Mouse (Mus musculus) liver, adult 2 months (tissue): ENCODE results near the gene Slc16a9. TPM values are rescaled to one million over a fixed set of nuclear protein-coding genes. Genes with fewer than 3 reads are reported as not detected.

ENCODE experiments used
- DNase-seq: peaks from one replicate; pipeline ENCODE4 v3.0.0-alpha.2; 2011; ENCODE audit warnings: low read depth, low spot score; ENCODE audit errors: extremely low read depth
- H3K27ac ChIP-seq: fragments of 200-500 bp; replicated peaks from 2 replicates; pipeline ENCODE4 v1.5.1; 2012; ENCODE audit warnings: low read depth, mild to moderate bottlenecking, control low read depth, inconsistent platforms, low read length; ENCODE audit not compliant: insufficient read depth
- H3K27me3 ChIP-seq: fragments of 200-500 bp; 2 replicates; pipeline ENCODE4 v1.6.1; 2012; ENCODE audit warnings: mild to moderate bottlenecking, moderate library complexity, low read length, inconsistent platforms; ENCODE audit not compliant: control insufficient read depth, insufficient read depth
- H3K36me3 ChIP-seq: fragments of 200-500 bp; 2 replicates; pipeline ENCODE4 v1.6.1; 2012; ENCODE audit warnings: low read length, inconsistent platforms; ENCODE audit not compliant: control insufficient read depth, insufficient read depth
- H3K4me1 ChIP-seq: fragments of 200-500 bp; 2 replicates; pipeline ENCODE4 v1.6.1; 2011; ENCODE audit warnings: low read length; ENCODE audit not compliant: control insufficient read depth, insufficient read depth
- H3K4me3 ChIP-seq: fragments of 200-500 bp; 2 replicates; pipeline ENCODE4 v1.5.1; 2011; ENCODE audit warnings: low read depth, mild to moderate bottlenecking, control low read depth, low read length, moderate library complexity; ENCODE audit not compliant: insufficient read depth
- H3K79me2 ChIP-seq: fragments of 200-500 bp; 2 replicates; pipeline ENCODE4 v1.6.1; 2012; ENCODE audit warnings: inconsistent platforms, mild to moderate bottlenecking, low read length, moderate library complexity; ENCODE audit not compliant: control insufficient read depth, insufficient read depth
- H3K9ac ChIP-seq: fragments of 200-500 bp; 2 replicates; pipeline ENCODE4 v1.6.1; 2012; ENCODE audit warnings: low read depth, mild to moderate bottlenecking, control low read depth, inconsistent platforms, low read length
- CTCF ChIP-seq: fragments of 200-500 bp; IDR thresholded peaks from 2 replicates; pipeline ENCODE4 v1.5.1; 2011; ENCODE audit warnings: low read depth, low read length, control low read depth
- POLR2A ChIP-seq: fragments of 200-500 bp; IDR thresholded peaks from 2 replicates; pipeline ENCODE4 v1.6.1; 2011; ENCODE audit warnings: low read length, control low read depth; ENCODE audit not compliant: insufficient read depth; ENCODE audit errors: extremely low read depth
- WGBS: fragments of 180-500 bp; shearing (Covaris S2); methylation state at CpG from one replicate; pipeline ENCODE4 v1.1.7; 2018; 5-methylcytosine and 5-hydroxymethylcytosine counted together
- polyA plus RNA-seq: library from polyadenylated mRNA; depleted of rRNA; stranded (reverse); fragments of >200 nt; gene quantifications from 2 replicates; pipeline ENCODE4 v1.2.3, GENCODE M21; 2012
- total RNA-seq: library from RNA; depleted of rRNA; stranded (reverse); fragments of >200 nt; gene quantifications from 2 replicates; pipeline ENCODE4 v1.2.3, GENCODE M21; 2014

Slc16a9 gene
- total and polyA plus RNA-seq, 2 experiments, result 1.7 to 2.4 TPM

GRCm38 (mm10) chr10:70254666-70255065, 9.8 kb downstream of the Slc16a9 start:
- DNase-seq, result no peak
- Histone ChIP-seq H3K36me3 (no peaks in the 10 kb centered on the region), H3K9ac (no peak overlapping the region), H3K79me2 (no peaks in the 10 kb centered on the region), H3K4me1 (no peaks in the 10 kb centered on the region), H3K27ac (no peak overlapping the region), H3K4me3 (no peak overlapping the region), H3K27me3 (no peaks in the 10 kb centered on the region; the same call in 1 of the 2 replicates)
- WGBS, result 73% methylated on average over 4 of the region's 4 CpGs
- TF ChIP-seq CTCF, result no peak
- TF ChIP-seq POLR2A, result no peak

- DNase-seq, result no peak
- Histone ChIP-seq H3K9ac (no peak overlapping the region), H3K27me3 (no peaks in the 10 kb centered on the region; the same call in 1 of the 2 replicates), H3K4me1 (no peaks in the 10 kb centered on the region), H3K36me3 (no peaks in the 10 kb centered on the region), H3K79me2 (no peaks in the 10 kb centered on the region), H3K4me3 (no peak overlapping the region), H3K27ac (no peak overlapping the region)
- TF ChIP-seq POLR2A (no peak), CTCF (no peak)
- 89% methylated on average over 15 of the region's 15 CpGs for WGBS
These were observed 10.8 kb downstream of the Slc16a9 start for GRCm38 (mm10) chr10:70255601-70256210.

- Histone ChIP-seq H3K4me1 (no peaks in the 10 kb centered on the region), H3K9ac (no peak overlapping the region), H3K36me3 (no peaks in the 10 kb centered on the region), H3K27me3 (no peaks in the 10 kb centered on the region; the same call in 1 of the 2 replicates), H3K4me3 (no peak overlapping the region), H3K27ac (no peak overlapping the region), H3K79me2 (no peaks in the 10 kb centered on the region)
- no peak for DNase-seq
- TF ChIP-seq CTCF (no peak), POLR2A (no peak)
- 68% methylated on average over 4 of the region's 4 CpGs for WGBS
These were observed 12.1 kb downstream of the Slc16a9 start for GRCm38 (mm10) chr10:70257029-70257428.

- no peak for TF ChIP-seq CTCF
- no peak for TF ChIP-seq POLR2A
- WGBS, result 89% methylated on average over 4 of the region's 4 CpGs
- H3K4me3 ChIP-seq, result no peak overlapping the region
- no peaks in the 10 kb centered on the region for H3K27me3 ChIP-seq
- no peak overlapping the region for H3K9ac ChIP-seq
- no peak overlapping the region for H3K27ac ChIP-seq
- no peaks in the 10 kb centered on the region for H3K79me2 ChIP-seq
- H3K4me1 ChIP-seq, result no peaks in the 10 kb centered on the region
- H3K36me3 ChIP-seq, result no peaks in the 10 kb centered on the region
- no peak for DNase-seq
These were observed 16.0 kb downstream of the Slc16a9 start for GRCm38 (mm10) chr10:70260904-70261303.

- Histone ChIP-seq H3K27ac (no peak overlapping the region), H3K4me1 (no peaks in the 10 kb centered on the region)
- WGBS, result 62% methylated on average over 3 of the region's 3 CpGs
These were observed 17.2 kb downstream of the Slc16a9 start for GRCm38 (mm10) chr10:70262051-70262450.

GRCm38 (mm10) chr10:70263681-70264189, 18.8 kb downstream of the Slc16a9 start:
- Histone ChIP-seq H3K4me3 (no peak overlapping the region), H3K27me3 (no peaks in the 10 kb centered on the region), H3K4me1 (no peaks in the 10 kb centered on the region), H3K9ac (no peak overlapping the region), H3K36me3 (no peaks in the 10 kb centered on the region), H3K27ac (no peak overlapping the region), H3K79me2 (no peaks in the 10 kb centered on the region)
- DNase-seq, result no peak
- WGBS, result 82% methylated on average over 4 of the region's 4 CpGs
- TF ChIP-seq CTCF (no peak), POLR2A (no peak)

More at GRCm38 (mm10) chr10:70262051-70262450, 17.2 kb downstream of the Slc16a9 start:
- Histone ChIP-seq H3K4me3 (no peak overlapping the region), H3K27me3 (no peaks in the 10 kb centered on the region), H3K36me3 (no peaks in the 10 kb centered on the region), H3K79me2 (no peaks in the 10 kb centered on the region), H3K9ac (no peak overlapping the region)
- peak; percentile 14 for DNase-seq
- TF ChIP-seq POLR2A (no peak), CTCF (no peak)
